Mouse (Mus musculus) central nervous system, embryonic 14 days (tissue): ENCODE data around the gene Slc26a5. TPM values are rescaled to one million over a fixed set of nuclear protein-coding genes. Genes with fewer than 3 reads are reported as not detected.

Experiments
- polyA plus RNA-seq: library from polyadenylated mRNA; depleted of rRNA; stranded (reverse); fragments of >200 nt; gene quantifications from 2 replicates; pipeline ENCODE4 v1.2.3, GENCODE M21; 2012; rRNA removed

Slc26a5 gene
- 0.07 and 0.10 TPM in 2 replicates for polyA plus RNA-seq

DNA sequence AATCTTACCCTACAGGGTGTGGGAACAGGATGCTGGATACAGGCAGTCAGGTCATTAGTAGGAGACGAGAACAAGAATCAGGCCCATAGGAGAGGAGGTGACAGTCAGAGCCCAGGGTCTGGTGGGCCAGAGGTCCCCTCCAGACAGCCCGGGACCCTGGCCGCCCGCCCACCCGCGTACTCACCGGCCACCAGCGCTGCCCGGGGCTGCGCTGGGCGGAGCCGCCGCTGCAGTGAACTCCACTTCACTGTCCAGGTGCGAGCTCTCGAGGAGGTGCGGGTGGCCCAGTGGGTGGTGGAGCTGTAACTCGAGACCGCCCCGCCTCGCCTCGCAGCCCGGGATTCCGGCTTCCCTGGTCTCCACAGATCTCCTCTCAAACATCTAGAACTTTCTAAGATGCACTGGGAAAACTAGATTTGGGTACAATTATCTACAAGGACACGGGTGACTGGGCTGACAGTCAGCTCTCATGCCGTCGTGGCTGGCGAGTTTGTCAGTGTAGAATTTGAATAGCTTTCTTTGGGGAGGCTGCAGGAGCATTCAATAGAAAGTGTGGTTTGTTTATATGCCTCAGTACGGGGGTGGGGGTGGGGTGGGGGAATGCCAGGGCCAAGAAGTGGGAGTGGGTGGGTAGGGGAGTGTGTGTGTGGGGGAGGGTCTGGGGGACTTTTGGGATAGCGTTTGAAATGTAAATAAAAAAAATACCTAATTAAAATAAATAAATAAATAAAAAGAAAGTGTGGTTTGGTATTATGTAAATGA, at the start of gene Slc26a5:
TSS of gene Slc26a5 (minus strand) at position 259 of the 762 bp plus-strand sequence.

DNA sequence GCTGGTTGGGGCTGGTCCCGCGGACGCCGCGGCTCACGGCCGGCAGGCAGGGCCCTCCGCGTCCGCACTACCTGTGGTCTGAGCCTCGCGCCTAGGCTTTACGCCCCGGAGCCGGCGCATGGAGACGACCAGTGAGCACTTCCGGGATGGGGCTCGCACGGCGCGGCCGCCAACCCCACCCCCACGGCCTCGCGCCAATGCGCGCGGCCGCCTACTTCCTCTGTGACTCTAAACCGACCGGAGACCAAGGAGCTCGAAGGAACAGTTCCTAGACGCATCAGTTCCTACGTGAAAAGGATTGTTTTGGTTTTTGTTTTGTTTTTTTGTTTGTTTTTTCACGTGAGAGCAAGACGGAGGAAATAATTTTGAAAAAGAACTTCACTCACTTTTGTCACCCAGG, 80.4 kb downstream of the Slc26a5 start, which contains the start of the genes Dnajc2 and Psmc2:
TSS of gene Dnajc2 (minus strand) at position 199 of the 400 bp plus-strand sequence.
TSS of gene Psmc2 (plus strand) at position 231 of the 400 bp plus-strand sequence.

Other genes with a start within 250 kb of the Slc26a5 start
- gene Fbxl13, start 220.0 kb downstream of the Slc26a5 start, polyA plus RNA-seq = 0.38 and 0.52 TPM in 2 replicates
- gene Armc10, start 219.8 kb downstream of the Slc26a5 start, polyA plus RNA-seq = 91.0 and 113 TPM in 2 replicates
- 4.8 and 5.9 TPM in 2 replicates for gene Napepld, start 164.2 kb downstream of the Slc26a5 start, polyA plus RNA-seq
- 85.4 and 88.9 TPM in 2 replicates for gene Pmpcb, start 128.5 kb downstream of the Slc26a5 start, polyA plus RNA-seq
- gene Dnajc2, start 80.4 kb downstream of the Slc26a5 start, polyA plus RNA-seq = 31.0 and 34.8 TPM in 2 replicates
- 103 and 108 TPM in 2 replicates for gene Psmc2, start 80.3 kb downstream of the Slc26a5 start, polyA plus RNA-seq